Mouse (Mus musculus) E14TG2a.4 (cell line): ENCODE results near the gene Nsl1.
A peak's percentile ranks its signal among the peaks of the same experiment; 100 is the strongest.
"Not testable (repeated sequence)": the region's sequence is repeated elsewhere in the genome, so short reads cannot be mapped to it uniquely, and the experiment has no call there.

ENCODE experiments used
- H3K27me3 ChIP-seq: 2 replicates; pipeline ENCODE4 v1.6.1; 2014; ENCODE audit warnings: low read length, control low read depth; ENCODE audit not compliant: insufficient read depth
- H3K36me3 ChIP-seq: 2 replicates; pipeline ENCODE4 v1.6.1; 2014; ENCODE audit warnings: low read length, control low read depth; ENCODE audit not compliant: insufficient read depth
- H3K4me1 ChIP-seq: replicated peaks from 2 replicates; pipeline ENCODE4 v1.6.1; 2014; ENCODE audit warnings: low read depth, low read length, control low read depth
- H3K4me3 ChIP-seq: replicated peaks from 2 replicates; pipeline ENCODE4 v1.5.1; 2014; ENCODE audit warnings: mild to moderate bottlenecking, low read length
- H3K9me3 ChIP-seq: 2 replicates; pipeline ENCODE4 v1.6.1; 2014; ENCODE audit warnings: low read length, control low read depth
- CTCF ChIP-seq: conservative IDR thresholded peaks from 2 replicates; pipeline ENCODE4 v1.5.1; 2014; ENCODE audit warnings: low read length
- NANOG ChIP-seq: IDR thresholded peaks from 2 replicates; pipeline ENCODE4 v1.6.1; 2014; ENCODE audit warnings: borderline replicate concordance, low read length, mixed read lengths
- POU5F1 ChIP-seq: IDR thresholded peaks from 2 replicates; pipeline ENCODE4 v1.6.1; 2014; ENCODE audit warnings: low read length, borderline replicate concordance

Gene Nsl1

DNA sequence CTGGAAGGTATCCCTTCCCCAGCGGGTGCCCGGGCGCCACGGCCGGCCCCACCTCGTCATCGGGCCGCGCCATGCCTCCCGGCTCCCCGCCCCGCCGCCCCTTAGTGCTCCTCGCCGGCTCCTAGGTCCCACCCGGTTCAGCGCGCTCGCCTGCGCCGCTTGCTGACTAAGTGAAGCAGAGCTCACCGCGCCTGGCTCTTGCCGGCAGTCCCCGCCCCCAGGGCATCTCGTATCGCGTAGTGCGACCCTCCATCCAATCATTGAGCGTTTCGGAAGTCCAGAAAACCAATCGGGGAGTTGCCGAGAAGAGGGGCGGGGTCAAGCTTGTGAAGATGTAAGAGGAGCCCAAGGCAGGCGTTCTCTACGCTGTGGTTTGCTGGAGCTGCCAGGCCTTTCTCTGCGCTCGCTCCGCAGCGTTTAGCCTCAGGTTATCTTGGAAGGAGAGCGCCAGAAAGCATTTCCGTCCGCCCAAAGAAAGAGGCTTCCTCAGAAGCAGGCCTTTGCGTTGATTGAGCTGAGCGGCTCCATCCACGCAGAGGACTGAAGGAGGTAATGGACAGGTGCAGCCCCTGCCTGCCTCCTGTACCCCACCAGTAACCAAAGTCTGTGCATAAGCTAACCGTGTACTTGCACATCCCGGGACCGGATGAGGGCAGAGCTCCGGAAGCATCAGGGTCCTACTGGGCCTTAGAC is 36.6 kb upstream of the Nsl1 start, which contains the start of gene Flvcr1:
Flvcr1 (minus strand) TSS at position 138 of the 693 bp plus-strand sequence.
- H3K9me3 ChIP-seq = no peaks in the 10 kb centered on the region
- TF ChIP-seq CTCF (no peak), NANOG (no peak), POU5F1 (no peak)
- peaks cover 11% of the 10 kb centered on the region for H3K36me3 ChIP-seq
- H3K27me3 ChIP-seq = no peaks in the 10 kb centered on the region
- peak within 1 kb of the TSS; percentile 90 for H3K4me3 ChIP-seq
- peaks cover 33% of the 10 kb centered on the region for H3K4me1 ChIP-seq

DNA sequence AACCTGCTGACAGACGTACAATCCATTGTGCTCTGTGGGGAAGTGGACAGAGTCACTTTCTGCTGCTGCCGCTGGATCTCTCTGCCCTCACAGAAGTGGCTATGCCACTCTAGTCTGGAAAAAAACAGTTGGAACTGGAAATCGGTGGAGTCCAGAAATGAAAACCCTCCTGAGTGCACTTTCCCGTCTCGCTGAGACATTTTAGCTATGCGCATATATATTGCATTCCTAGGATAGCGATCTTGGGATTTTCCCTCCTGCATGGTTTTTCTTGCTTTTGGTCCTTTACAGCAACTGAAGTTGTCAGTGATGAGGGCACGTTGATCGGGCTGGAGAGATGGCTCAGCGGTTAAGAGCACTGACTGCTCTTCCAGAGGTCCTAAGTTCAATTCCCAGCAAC is 32.6 kb upstream of the Nsl1 start:
- H3K4me1 ChIP-seq = peaks cover 31% of the 10 kb centered on the region
- TF ChIP-seq CTCF (no peak), POU5F1 (peak; percentile 50; the same call in 1 of the 2 replicates)

DNA sequence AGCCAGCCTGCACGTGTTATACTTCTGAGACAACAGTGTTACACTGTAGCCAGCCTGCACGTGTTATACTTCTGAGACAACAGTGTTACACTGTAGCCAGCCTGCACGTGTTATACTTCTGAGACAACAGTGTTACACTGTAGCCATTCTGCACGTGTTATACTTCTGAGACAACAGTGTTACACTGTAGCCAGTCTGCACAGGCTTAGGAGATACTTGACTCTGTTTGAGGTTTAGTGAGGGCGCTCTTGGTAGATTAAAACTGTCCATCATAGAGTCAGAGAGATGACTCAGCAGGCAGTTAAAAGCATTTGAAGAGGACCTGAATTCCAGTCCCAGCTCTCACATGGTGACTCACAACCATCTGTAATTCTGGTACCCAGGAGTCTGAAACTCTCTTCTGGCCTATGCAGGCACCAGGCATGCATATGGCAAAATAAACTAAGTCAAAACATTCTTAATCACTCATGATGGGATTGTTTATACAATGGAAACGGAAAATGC is 31.8 kb upstream of the Nsl1 start:
- H3K4me3 ChIP-seq, H3K27me3 ChIP-seq, H3K36me3 ChIP-seq, H3K9me3 ChIP-seq: not testable (repeated sequence)
- peaks cover 34% of the 10 kb centered on the region for H3K4me1 ChIP-seq

More for the DNA sequence above, 32.6 kb upstream of the Nsl1 start:
- no peaks in the 10 kb centered on the region for H3K9me3 ChIP-seq
- H3K36me3 ChIP-seq = no peaks in the 10 kb centered on the region
- no peak overlapping the region for H3K4me3 ChIP-seq
- H3K27me3 ChIP-seq = no peaks in the 10 kb centered on the region

DNA sequence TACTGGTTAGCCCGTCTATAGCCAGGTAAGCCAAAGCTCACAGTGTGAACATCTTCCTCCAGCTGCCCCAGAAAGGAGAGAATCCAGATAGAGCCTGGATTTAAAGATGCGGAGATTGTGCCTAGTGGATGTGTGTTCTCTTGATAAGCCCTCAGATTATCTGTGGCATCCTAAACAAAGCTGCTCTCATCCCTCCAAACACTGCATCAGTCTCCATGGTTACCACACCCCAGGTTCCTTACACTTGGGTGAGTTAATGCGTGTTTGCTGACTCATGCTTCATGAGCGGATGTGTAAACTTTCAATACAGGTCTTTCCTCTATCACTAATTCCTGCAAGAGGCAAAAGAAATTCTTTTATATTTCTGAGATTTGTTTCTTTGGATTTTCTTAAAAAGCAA is 27.2 kb upstream of the Nsl1 start:
- Histone ChIP-seq H3K27me3 (no peaks in the 10 kb centered on the region), H3K36me3 (no peaks in the 10 kb centered on the region), H3K9me3 (no peaks in the 10 kb centered on the region), H3K4me1 (peaks cover 30% of the 10 kb centered on the region), H3K4me3 (no peak overlapping the region)
- no peak for TF ChIP-seq POU5F1
- no peak for TF ChIP-seq NANOG
- TF ChIP-seq CTCF = no peak

DNA sequence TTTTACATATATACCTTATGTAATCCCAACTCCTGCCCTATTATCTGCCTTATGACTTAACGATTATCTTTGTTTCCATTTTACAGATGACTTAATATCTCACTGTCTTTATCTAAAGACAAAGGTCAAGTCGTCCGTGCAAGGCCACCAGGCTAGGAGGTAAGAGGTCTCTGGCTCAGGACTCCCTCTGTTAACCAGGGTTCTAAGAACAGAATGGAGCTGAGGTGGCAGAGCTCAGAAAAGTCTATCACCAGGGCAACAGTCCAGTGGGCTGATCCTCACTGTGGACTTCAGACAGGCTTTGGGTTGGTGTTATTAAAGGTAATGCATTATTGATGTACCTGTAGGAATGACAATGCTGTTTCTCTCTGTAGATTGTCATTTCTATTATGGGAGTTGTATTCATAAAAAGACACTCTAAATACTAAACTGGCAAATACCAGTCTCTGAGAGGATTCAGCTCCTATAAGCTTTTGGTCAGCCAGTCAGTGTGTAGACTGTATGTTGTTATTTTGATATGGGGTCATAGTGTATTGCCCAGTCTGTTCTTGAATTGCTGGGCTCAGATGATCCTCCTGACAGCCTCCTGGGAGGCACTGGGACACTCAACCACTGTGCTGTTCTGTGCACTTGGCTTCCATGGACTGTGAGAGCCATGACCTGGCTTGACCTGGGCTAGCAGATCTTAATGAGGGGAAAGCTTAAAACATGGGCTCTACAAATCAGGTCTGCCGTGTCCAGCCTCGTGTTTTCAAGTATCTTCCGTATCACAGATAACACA is 26.1 kb upstream of the Nsl1 start, which contains the start of gene Spata45:
Spata45 (plus strand) TSS at position 86 of the 781 bp plus-strand sequence.
- TF ChIP-seq CTCF = no peak
- no peak for TF ChIP-seq NANOG
- TF ChIP-seq POU5F1 = no peak

DNA sequence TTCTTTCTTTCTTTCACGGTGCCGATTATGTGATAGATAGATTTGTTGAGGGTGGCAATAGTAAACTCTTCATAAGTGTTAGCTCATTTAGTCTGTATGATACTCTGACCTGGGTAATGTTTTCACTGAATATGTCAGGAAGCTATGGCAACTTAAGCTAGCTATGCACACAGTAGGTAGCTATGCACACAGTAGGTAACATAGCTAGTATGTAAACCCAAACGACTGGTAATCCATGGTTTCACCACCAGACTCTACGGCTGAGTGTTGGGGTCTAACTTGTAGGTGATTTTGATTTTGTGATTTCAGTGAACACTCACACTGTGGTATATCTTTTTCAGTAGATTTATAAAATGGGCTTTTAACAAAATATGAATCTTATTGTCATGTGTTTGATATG is 24.8 kb upstream of the Nsl1 start:
- Histone ChIP-seq H3K4me3 (no peak overlapping the region), H3K4me1 (peaks cover 30% of the 10 kb centered on the region), H3K9me3 (no peaks in the 10 kb centered on the region), H3K36me3 (no peaks in the 10 kb centered on the region), H3K27me3 (no peaks in the 10 kb centered on the region)
- no peak for TF ChIP-seq NANOG
- no peak for TF ChIP-seq CTCF
- TF ChIP-seq POU5F1 = no peak

More for the DNA sequence above, 26.1 kb upstream of the Nsl1 start, which contains the start of gene Spata45:
- Histone ChIP-seq H3K27me3 (no peaks in the 10 kb centered on the region), H3K36me3 (no peaks in the 10 kb centered on the region), H3K4me1 (peaks cover 30% of the 10 kb centered on the region), H3K9me3 (no peaks in the 10 kb centered on the region), H3K4me3 (no peak within 1 kb of the TSS)

DNA sequence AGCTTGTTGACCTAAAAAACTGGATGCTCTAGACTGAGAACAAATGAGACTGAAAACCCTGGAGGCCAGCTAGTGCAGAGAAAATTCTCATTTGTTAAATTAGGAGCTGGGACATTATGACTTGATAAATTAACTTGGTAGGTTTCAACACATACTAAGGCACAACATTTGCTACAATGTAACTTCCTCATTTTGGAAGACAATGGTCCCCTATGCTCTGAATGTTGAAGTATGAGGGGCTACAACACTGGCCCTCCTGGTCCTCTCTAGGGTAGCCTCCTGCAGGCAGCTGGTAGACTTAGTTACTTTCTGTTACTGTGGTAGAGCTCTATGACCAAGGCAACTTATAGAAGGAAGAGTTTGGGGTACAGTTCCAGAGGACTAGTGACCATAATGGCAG is 21.5 kb upstream of the Nsl1 start:
- no peaks in the 10 kb centered on the region for H3K27me3 ChIP-seq

DNA sequence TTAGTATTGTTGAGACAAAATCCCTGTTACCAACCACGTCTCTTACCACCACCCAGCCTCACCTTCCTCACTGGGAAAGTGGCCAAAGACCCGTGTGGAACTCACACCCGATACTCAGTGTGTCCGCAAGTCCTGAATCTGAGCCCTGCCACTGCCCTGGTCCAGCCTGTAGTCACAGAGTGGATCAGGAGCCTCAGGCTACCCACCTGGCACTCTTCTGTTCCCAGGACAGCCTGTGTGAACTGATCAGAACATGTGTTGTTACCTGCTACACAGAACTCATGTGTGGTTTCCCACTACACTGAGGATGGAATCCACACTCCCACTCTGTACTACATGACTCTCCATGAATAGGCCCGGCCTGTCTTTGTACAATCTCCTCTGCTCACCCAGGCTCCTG is 20.7 kb upstream of the Nsl1 start:
- Histone ChIP-seq H3K9me3 (no peaks in the 10 kb centered on the region), H3K4me3 (no peak overlapping the region), H3K27me3 (no peaks in the 10 kb centered on the region), H3K4me1 (peaks cover 8% of the 10 kb centered on the region; the same call in 1 of the 2 replicates), H3K36me3 (no peaks in the 10 kb centered on the region)
- TF ChIP-seq NANOG (no peak), CTCF (no peak), POU5F1 (no peak)

More for the DNA sequence above, 21.5 kb upstream of the Nsl1 start:
- H3K36me3 ChIP-seq = no peaks in the 10 kb centered on the region
- no peak for TF ChIP-seq POU5F1
- TF ChIP-seq NANOG = no peak
- TF ChIP-seq CTCF = no peak
- H3K4me1 ChIP-seq = peaks cover 16% of the 10 kb centered on the region
- H3K4me3 ChIP-seq = no peak overlapping the region
- no peaks in the 10 kb centered on the region for H3K9me3 ChIP-seq
